Mouse (Mus musculus): ENCODE data around the gene Cluap1. TPM values are rescaled to one million over a fixed set of nuclear protein-coding genes. Genes with fewer than 3 reads are reported as not detected.

Gene Cluap1
- 10 to 100 TPM; 35.1 to 43.5 TPM for polyA plus RNA-seq (2017; shearing (Covaris generic))

DNA sequence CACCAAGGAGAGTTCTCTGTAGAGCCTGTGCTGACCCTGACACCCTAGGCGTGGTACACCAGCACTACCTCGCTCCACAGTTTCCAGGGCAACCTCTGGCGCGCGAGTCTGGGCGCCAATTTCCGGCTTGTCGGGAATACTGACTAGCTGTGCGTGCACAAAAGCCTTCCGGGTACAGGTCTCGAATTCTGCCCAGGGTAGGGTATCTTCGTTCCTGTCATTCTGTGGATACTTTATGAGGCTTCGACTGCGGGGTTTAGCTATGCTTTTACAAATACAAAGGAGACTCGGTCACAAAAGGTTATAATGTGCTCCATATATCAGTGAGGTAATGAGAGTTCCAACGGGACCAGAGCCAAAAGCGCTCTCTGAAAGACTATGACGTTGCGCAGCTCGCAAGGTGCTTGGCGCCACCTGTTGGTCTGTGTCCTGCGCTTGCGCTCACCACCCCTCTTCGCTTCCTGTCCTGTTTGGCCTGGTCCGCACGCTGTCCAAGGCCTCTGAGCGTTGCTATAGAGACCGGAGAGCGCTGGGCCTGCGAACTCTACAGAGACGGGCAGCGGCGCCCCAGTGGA, at the start of gene Cluap1, which contains the start of gene 1700037C18Rik:
Gene Cluap1, plus strand, starts transcription at position 265 of the 575 bp plus-strand sequence.
Gene 1700037C18Rik, minus strand, starts transcription at position 153 of the 575 bp plus-strand sequence.
- peak; percentile 81 for ATAC-seq

DNA sequence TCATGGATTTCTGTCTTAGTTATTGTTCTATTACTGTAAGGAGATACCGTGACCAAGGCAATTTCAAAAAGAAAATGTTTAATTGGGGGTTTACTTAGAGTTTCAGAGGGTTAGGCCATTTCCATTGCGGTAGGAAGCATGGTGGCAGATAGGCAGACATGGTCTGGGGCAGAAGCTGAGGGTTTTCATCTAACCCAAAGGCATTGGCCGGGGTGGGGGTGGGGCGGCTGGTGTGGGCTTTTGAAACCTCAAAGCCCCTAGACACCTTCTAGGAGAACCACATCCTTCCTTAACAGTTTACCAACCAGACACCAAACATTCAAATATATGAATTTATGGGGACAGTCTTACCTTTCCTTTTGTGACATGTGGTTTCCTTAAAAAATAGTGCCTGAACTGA, 49.3 kb upstream of the Cluap1 start:
- no peak for ATAC-seq

DNA sequence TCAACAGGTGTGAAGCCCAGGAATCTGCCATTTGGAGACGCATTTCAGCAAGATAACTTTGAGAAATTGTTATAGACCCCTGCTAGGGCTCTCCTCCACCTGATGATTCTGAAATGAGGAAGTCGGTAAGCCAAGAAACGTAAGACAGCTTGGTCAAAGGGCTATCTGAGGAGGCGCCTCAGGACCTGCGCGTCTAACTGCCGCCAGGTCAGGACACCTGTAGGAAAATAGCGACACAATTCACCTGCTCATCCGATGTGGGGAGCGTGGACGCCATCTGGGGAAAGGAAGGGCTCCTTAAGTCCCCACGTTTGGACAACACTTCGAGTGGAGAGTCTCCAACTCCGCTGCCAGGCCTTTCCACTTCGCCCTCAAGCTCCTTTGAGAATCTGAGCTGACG, 36.8 kb upstream of the Cluap1 start:
- ATAC-seq: no peak

DNA sequence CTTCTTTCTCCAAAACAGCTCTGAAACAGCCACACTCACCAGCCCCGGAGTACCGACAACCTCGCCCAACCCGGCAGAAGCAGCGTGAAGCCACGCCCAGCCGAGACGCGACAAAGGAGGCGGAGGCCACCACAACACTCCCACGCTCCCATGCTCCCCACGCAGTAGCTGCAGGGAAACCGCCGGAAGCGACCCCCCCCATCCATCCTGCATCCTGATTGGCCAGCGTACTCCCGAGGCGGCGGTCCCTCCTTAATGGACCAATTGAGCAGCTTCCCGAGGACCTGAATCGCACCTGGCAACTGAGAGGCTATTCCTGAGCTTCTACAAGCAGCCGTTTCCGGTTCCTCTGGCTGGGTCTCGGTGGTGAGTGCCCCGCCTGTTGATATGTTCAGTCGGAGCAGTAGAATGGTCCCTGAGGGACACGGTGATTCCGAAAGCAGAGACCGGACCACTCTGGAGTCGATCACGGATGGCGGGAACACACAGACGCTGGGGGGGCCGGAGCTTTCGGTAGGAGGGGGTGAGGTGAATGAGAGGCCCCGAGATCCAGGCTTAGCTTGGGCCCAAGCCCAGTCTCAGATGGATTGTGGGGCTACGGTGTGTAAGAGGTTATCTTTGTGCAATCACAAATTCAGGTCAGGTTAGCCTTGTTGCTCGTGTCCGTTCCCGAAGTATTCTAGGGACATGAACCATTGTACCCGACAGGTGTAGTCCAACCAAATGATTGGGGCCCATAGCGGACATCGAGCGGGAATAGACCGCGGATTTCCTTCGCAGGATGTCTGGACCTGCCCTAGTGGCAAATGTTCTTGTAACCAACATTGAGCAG, 36.2 kb upstream of the Cluap1 start, which contains the start of gene Naa60:
Gene Naa60, plus strand, starts transcription at position 160 of the 832 bp plus-strand sequence.
- ATAC-seq: peak; percentile 95

DNA sequence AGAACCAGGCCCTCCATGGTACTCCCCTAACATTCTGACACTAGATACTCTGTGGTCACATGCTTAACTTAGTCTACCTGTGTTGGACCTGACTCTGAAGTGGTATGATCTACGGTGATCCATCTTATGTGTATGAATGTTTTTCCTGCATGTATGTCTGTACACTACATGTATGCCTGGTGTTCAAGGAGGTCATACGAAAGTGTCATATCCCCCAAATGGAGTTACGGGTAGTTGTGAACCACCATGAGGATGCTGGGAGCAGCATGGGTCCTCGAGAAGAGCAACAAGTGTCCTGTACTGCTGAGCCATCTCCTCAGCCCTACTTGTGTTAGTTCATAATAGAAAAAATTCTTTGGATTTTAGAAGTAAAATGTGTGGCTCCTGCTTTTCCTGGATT, 32.3 kb upstream of the Cluap1 start:
- no peak for ATAC-seq

DNA sequence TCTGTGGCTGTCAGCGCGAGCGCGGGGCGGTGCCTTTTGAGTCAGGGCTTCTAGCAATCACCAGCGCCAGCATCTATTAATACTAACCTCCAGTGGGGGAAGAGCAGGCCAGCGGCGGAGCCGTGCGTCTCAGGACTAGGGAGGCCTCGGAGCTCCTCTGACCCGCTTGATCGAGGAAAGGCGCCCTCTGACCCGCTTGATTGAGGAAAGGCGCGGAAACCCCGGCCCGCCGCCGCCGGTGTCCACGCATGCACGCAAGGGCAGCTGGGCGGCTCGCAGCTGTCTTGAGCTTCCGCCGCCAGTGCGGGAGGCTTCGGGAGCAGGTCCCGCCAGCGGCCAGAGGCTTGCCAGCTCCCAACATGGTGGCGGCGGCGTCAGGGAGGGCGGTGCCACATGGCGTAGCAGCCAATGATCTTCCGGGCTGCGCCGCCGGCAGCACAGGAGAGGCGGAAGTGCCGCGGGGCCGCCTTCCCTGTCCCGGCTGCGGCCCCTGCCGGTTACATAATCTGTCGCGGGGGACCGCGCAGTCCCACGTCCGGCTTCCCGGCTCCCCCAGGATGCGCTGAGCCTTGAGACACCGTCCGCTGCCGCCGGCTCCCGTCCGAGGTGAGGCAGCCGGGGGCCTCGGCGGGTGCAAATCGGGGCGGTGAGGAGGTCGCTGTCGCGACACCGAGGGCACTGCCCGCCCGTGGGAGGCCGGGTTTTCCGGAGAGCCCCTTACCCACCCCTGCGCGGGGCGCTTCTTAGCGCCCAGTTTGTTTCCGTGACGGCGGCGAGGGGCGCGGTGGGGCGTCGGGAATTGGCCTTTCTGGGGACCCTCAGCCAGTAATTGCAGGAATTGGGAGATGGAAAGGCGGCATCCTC, 24.2 kb upstream of the Cluap1 start, which contains the start of the genes Zfp597 and Gm20695:
Gene Zfp597, minus strand, starts transcription at position 361 of the 864 bp plus-strand sequence.
Gene Gm20695, plus strand, starts transcription at position 448 of the 864 bp plus-strand sequence.
- peak; percentile 97 for ATAC-seq

DNA sequence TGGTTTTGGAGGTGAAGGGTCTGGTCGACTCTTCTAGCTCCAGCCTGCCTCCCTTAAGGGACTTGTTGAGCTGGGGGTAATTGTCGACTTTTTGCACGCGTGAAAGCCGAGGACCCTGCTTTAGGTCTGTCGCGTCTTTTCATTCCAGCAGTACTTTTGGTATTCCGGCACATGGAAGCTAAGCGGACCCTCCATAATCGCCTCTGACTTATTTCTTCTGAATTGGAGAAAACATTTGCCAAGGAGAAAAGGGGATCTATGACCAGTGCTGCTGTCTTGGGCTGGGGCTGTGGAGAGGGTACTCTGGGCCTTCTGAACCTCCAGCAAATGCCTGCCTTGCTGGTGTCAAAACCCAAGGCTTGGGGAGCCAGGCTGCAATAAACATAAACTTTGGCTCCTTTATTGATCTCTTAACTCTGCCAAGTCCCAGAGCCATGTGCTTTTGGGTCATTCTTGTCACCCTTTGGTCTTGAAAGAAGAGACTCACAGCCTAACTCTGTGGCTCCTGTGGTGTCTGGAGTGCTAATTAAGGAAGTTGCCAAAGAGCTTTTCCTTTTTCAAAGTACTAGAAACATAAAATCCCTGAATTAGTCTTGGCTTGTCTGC, 23.4 kb upstream of the Cluap1 start:
- ATAC-seq: no peak

DNA sequence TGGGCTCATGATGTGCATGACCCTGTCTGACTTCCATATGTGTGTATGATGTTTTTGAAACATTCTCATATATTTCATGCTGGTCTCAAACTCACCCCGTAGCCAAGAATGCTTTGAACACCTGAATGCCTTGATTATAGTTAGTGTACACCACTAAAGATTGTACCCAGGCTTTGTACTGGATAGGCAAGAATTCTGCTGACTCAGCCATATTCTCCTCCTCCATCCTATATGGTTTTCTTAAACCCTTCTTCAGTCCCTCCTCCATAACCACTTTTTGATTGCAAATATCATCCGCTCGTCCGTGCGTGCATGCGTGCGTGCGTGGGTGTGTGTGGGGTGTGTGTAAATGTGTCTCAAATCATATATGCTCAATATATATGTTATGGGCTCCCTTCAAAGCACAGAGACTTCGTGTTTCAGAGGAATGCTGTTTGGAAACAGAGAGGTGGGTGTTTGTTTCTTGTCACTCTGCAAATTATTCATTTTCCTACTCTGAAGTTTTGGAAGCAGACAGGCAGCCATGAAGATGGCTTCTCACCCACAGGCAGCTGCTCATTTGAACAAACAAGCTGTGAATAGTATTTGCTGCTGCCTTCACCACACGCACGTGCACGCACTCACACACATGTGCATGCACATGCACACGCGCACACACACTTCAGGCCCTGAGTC, 16.8 kb upstream of the Cluap1 start:
- no peak for ATAC-seq

DNA sequence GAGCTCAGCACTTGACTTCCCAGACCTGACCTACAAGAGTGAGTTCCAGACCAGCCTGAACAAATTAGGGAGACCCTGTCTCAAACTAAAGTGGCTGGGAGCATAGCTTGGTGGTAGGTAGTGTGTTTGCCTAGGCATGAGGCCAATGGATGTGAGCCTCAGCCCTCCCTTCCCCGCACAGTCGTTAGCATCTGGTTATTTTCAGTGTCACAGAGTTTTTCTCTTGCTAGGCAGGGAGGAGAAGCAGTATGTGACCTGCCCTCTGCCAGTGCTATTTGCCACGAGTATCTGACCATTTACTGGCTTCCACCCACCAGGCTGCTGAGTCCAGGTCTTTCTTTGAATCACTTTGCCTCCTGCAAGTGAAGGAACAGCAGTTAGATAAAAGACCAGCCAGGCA, 14.9 kb upstream of the Cluap1 start:
- no peak for ATAC-seq

DNA sequence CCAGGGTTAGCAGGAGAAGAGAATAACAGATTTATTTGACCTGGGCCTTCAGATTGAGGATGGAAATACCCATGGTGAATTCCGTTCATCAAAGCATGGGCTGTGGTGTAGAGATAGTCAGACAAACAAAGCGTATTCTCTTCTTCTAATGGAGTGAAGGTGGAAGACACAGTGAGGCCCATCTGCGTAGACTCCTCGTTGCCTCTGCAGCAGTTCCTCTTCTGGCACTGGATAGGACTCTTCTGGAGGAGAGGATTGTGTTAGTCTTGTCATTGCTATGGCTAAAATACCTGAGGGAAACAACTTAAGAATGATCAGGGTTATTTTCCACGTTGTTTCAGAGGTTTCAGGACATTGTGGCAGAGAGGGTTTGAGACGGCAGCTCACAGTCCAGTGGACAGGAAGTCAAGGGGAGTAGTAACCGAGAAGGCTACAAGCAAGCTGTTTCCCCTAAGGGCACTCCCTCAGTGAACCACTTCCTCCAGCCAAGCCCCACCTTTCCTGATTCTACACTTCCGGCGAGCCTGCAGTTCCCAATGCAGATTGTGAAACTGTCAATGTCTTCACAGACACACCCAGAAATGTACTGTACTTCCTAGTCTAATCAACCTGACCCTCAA, 13.3 kb upstream of the Cluap1 start:
- peak; percentile 93 for ATAC-seq

DNA sequence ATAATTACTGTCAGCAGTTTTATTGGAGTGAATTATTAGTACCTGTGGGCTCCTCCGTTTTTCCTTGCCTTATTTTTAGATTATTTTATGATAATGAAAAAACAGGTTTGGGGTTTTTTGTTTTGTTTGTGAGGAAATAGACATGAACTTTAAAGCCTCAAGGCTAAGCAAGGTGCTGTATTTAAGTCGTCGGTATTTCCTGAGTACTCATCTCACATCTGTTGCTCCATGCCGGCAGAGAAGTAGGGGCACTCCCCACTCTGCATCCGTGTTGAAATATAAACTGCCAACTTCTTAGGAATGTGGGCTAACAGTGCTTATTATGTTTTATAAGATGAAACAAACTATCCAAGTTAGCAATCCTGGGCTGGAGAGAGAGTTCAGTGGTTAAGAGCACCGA, 12.6 kb upstream of the Cluap1 start:
- peak; percentile 47 for ATAC-seq

DNA sequence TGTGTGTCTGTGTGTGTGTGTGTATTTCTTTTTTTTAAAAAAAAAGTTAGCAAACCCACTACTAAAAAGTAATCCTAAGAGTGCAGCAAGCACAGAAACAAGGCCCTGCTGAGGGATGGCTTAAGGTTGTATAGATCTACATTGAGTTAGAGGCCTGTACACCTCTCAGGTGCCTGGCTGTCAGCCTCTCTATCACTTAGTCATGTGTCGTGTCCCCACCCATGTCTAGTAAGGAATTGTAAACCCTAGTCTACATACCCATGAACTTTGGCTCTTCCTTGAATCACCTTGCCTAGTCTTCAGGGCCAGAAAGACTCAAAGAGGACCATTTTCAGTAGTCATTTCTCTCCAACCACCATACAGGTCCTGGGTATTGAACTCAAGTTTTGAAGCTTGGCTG, 12.0 kb upstream of the Cluap1 start:
- no peak for ATAC-seq

DNA sequence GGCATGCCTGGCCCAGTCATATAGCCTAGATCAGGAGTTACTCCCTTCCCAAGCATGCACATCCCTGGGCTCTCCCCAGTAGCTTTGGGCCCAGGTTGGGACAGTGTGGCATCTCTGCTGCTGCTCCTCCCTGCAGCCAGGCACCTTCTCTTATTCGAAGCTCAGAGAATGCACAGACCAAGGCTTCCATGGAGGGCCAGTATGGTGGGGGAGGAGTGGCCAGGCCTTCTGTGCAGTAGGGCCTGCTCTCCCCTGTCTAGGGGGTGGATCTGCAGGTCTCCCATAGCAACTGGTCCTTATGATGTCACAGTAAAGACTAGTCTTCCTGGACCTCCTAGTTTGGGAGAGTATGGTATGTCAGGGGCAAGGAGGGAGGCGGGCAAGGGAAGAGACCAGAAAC, 1.1 kb upstream of the Cluap1 start:
- ATAC-seq: no peak

DNA sequence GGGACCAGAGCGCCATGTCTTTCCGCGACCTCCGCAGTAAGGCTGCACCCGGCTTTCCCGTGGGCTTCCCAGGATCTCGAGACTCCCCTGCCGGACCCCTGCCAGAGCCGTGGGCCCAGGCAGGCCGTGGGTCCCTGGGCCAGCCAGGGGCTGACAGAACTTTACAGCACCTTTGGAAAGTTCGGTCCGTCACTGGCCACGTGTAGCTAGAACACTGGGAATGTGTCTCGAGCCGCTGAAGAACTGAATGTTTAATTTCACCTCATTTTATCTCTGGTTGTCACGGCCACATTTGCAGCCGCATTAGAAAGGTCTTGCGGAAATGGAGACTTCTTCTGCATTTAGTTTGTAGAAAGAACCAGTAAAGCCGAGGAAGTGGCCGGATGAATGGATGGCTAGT, 517 bp downstream of the Cluap1 start:
- ATAC-seq: peak; percentile 3

DNA sequence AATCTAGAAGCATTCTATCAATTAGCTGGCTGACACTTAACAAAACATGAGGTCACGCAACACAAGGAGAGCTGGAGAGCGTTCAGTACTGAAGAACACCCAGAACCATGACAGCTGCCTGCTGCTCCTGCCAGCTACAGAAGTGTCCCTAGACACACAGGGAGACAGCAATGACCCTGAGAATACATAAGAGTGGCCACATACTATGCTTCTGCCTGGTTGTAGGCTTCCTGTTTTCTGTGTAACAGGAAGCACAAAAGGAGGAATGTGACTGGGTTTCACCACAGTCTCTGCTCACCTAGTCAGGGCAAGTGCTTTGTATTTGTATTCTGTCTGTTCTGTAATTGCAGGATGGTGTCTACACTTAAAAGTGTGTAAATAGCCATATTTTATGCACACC, 12.2 kb downstream of the Cluap1 start:
- ATAC-seq: no peak

DNA sequence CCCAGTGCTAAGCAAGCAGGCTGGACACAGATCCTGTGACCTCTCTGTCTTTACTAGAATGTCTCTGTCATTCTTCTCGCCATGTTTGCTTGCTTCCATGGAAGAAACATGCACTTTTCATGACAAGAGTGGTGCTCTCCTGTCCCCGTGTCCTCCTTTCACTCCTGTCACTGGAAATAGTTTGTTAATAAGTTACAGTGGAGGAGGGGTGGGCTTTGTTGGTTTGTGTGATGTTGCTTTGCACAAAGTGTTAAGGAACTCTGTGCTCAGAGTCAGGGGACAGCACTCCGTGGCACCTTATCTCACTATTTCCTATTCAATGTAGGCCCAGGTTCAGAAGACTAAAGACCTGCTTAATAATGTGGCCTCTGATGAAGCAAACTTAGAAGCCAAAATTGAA, 14.9 kb downstream of the Cluap1 start:
- no peak for ATAC-seq

DNA sequence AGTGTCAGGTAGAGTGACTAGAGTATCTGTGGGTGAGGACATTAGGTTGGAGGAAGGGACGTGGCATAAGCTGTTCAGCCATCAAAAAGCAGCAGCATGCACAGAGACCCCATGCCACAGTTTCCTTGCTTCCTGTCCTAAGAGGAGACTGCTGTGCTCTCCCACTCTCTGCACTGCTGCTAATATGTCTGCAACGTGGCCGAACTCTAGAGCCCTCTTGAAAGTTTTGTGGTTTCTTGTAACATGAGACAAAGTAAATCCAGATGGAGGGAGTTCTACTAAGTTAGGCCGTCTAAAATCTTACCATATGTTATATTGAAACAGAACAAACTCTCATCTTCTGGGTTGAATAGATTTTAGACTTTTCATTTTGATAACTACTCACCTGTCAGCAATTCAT, 15.4 kb downstream of the Cluap1 start:
- no peak for ATAC-seq

DNA sequence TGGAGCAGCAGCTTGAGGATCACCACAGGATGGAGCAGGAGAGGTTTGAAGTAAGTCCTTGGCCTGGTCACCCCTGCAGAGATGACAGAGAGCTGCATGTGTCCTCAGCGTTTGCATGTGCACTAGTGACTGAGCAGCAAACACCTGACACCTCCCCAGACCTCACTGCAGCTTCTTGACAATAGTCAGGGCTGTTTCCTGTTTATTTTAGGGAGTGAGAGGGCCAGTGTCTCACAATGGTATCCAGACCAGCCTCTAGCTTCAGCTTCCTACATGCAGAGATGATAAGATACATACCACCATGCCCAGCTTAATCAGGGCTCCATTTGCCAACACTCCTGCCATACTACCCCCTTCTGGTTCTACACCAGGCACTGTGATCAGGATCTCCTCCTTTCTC, 20.0 kb downstream of the Cluap1 start:
- ATAC-seq: no peak

DNA sequence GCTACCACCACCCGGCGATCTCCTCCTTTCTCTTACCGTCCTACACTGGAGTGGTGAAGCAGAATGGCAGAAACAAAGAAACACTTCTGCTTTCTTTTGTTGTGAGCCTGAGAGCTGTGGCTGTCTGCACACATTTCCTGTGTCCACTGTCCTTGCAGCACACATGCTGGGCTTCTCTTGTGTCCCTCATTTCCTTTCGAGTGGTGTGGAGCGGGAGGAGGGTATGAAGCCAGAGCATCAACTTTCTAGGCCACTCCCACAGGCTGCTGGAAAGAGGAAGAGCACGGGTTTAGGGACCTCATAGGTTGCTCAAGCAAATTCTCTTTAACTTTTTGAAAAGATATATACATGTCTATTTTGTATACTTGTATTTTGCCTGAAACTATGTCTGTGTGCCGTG, 20.6 kb downstream of the Cluap1 start:
- no peak for ATAC-seq

DNA sequence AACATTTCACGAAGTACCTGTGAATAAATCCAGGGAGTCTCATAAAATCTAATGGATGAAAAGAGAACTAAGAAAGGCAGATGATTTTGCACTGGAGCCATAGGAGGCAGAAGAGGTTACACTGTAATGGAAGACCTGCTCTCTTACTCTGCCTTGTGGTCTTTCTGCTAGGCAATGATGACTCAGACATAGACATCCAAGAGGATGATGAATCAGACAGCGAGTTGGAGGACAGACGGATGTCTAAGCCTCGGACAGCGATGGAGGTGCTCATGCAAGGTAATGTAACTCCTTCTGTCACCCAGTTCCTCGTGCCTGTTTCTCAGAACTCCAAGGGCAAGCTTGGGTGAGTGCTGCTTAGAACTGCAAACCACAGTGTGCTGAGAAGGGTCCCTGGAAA, 24.9 kb downstream of the Cluap1 start:
- peak; percentile 11 for ATAC-seq

DNA sequence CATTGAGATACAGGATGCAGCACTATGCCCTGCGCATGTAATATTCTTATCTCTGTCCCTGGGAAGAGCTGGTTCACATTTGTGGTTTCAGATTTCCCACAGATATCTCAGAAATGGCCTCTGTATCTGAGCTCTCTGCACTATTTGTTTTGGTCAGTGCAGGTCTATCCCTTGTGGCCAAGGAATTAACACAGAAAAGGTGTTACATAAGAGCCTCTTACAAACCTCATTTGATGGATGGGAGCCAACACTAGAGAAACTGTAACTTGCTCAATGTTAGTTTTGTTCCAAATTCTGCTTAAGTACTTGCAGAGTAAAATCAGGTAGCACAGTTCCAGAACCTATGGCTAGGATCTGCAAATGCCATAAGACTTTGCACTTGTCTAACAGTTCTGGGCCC, 25.5 kb downstream of the Cluap1 start:
- ATAC-seq: no peak

DNA sequence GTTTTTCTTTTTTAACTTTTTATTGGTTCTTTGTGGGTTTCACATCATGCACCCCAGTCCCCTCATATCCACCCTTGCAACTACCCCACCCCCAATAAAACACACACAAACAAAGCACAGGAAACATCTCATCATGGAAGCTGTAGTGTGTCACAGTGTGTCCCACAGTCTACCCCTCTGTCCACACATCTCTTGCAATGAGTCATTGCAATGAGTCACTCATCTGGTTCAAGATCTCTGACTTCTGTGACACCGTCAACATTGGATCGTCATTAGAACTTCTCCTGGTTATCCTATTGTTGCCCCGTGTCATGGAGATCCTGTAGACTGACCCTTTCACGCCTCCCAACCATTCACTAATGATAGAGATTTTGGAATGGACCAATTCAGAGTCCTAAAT, 26.1 kb downstream of the Cluap1 start:
- ATAC-seq: no peak

Measured in activated CD4-positive, CD25-positive, alpha-beta regulatory T cell, adult 4 months (primary cell).